Mouse (Mus musculus) kidney, adult 2 months (tissue): ENCODE data around the gene Baz1a.

Experiments
- CTCF ChIP-seq: fragments of 200-500 bp; conservative IDR thresholded peaks from 2 replicates; pipeline ENCODE4 v1.5.1; 2011; ENCODE audit warnings: low read depth, mild to moderate bottlenecking, control low read depth, low read length, moderate library complexity, mixed read lengths; ENCODE audit not compliant: insufficient read depth, insufficient read length
- POLR2A ChIP-seq: fragments of 200-500 bp; IDR thresholded peaks from one replicate; pipeline ENCODE4 v1.6.1; 2011; ENCODE audit warnings: low read depth, low read length, control low read depth

DNA sequence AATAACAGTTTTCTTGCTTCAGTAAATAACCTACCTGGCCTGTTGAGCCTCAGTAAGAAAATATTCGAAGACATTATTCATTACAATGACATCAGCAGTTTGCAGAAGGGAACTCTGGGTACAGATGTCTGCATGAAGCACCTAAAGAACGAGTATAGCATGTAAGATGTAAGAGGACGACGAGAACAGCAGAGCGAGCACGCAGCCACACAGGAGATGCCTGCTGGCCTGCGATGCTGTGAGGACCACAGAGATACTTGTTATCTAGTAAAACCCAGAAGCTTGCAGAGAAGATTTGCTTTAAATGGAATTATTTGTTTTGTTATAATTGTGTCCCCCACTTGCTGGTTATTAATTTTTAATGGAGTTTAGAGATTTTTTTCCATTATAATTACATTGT is 39.1 kb upstream of the Baz1a start:
- TF ChIP-seq CTCF = no peak
- TF ChIP-seq POLR2A = no peak
